Mouse (Mus musculus): Measurements from ENCODE around the gene Jam3. TPM values are rescaled to one million over a fixed set of nuclear protein-coding genes. Genes with fewer than 3 reads are reported as not detected.

Gene Jam3
- polyA plus RNA-seq, 1 experiment from 2014 or later: 94.7 TPM

DNA sequence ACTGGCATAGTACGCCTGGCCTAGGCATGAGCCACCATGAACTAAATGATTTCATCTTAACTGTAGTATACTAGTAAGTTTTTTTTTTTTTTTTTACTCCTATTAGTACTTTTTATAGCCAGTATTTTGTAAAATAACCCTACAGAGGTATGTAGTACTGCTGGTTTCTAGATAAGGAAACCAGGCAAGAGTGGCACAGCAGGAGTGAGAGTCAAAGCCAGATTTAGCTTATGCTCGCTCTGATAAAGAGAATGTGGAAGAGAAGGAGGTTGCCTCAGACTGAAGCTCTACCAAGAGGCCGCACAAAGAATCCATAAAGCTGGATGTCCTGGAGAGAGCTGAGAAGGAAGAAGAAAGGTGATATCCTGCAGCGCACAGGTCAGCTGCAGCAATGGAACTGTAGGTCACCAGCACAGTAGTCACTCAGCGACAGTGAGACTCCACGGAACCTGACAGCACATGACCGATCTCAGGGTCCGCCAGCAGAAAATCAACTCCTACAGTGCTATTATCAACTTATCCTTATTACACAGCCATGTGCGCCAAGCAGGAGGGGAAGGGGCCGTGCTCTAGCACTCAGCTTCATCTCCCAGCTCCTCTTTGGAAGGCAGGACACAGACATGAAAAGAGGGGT lies 14.7 kb downstream of the Jam3 start:
- Histone ChIP-seq H3K27ac (replicated peaks) (no peak overlapping the region), H3K9ac (no peak overlapping the region), H3K36me3 (peaks cover 14% of the 10 kb centered on the region), H3K4me3 (replicated peaks) (no peak overlapping the region), H3K4me2 (replicated peaks) (no peak overlapping the region), H3K27me3 (no peaks in the 10 kb centered on the region), H3K4me1 (no peaks in the 10 kb centered on the region), H3K9me3 (replicated peaks) (no peaks in the 10 kb centered on the region)
- no peak for ATAC-seq (ENCODE audit: insufficient number of reproducible peaks, low FRiP score, low TSS enrichment, low read depth)
- WGBS: 96% methylated on average over 10 of the region's 10 CpGs

DNA sequence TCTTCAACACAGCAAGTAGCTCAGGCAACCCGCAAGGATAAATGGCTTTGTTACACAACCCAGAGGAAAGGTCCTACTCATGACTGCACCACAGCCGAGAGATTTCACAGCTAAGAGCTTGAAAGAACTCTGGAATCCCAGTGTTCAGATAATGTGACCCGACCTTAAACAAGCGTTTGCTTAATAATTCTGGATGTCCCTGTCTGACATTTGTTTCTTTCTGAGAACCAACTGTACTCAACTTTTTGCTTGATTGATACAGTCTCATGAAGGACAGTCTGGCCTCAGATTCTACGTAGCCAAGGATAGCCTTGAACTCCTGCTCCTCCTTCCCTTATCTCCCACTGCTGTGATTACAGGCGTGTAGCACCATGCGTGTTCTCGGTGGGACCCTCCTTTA lies 18.6 kb downstream of the Jam3 start:
- H3K9me3 ChIP-seq (replicated peaks): no peaks in the 10 kb centered on the region
- H3K27ac ChIP-seq (replicated peaks): no peak overlapping the region
- H3K4me3 ChIP-seq (replicated peaks): no peak overlapping the region
- H3K9ac ChIP-seq: no peak overlapping the region
- H3K36me3 ChIP-seq: peaks cover 12% of the 10 kb centered on the region
- no peaks in the 10 kb centered on the region for H3K27me3 ChIP-seq
- ATAC-seq (ENCODE audit: insufficient number of reproducible peaks, low FRiP score, low TSS enrichment, low read depth): no peak
- WGBS: 86% methylated on average over 8 of the region's 8 CpGs
- no peak overlapping the region for H3K4me2 ChIP-seq (replicated peaks)
- H3K4me1 ChIP-seq: no peaks in the 10 kb centered on the region

- ATAC-seq (ENCODE audit: insufficient number of reproducible peaks, low FRiP score, low TSS enrichment, low read depth): no peak
- no peaks in the 10 kb centered on the region for H3K9me3 ChIP-seq (replicated peaks)
- no peaks in the 10 kb centered on the region for H3K4me1 ChIP-seq
- whole genome bisulfite sequencing: 88% methylated on average over 7 of the region's 7 CpGs
- H3K27me3 ChIP-seq: no peaks in the 10 kb centered on the region
- no peak overlapping the region for H3K27ac ChIP-seq (replicated peaks)
- no peak overlapping the region for H3K4me2 ChIP-seq (replicated peaks)
- H3K9ac ChIP-seq: no peak overlapping the region
- no peak overlapping the region for H3K4me3 ChIP-seq (replicated peaks)
- no peaks in the 10 kb centered on the region for H3K36me3 ChIP-seq
Measured at GRCm38 (mm10) chr9:27135372-27135771, 19.8 kb downstream of the Jam3 start.

- no peaks in the 10 kb centered on the region for H3K9me3 ChIP-seq (replicated peaks)
- H3K4me1 ChIP-seq: no peaks in the 10 kb centered on the region
- no peaks in the 10 kb centered on the region for H3K27me3 ChIP-seq
- no peak overlapping the region for H3K27ac ChIP-seq (replicated peaks)
- no peaks in the 10 kb centered on the region for H3K36me3 ChIP-seq
- no peak overlapping the region for H3K4me2 ChIP-seq (replicated peaks)
- WGBS: 70% methylated on average over 1 of the region's 1 CpGs
- no peak overlapping the region for H3K4me3 ChIP-seq (replicated peaks)
- H3K9ac ChIP-seq: no peak overlapping the region
- no peak for ATAC-seq (ENCODE audit: insufficient number of reproducible peaks, low FRiP score, low TSS enrichment, low read depth)
Measured at GRCm38 (mm10) chr9:27134410-27134809, 20.8 kb downstream of the Jam3 start.

DNA sequence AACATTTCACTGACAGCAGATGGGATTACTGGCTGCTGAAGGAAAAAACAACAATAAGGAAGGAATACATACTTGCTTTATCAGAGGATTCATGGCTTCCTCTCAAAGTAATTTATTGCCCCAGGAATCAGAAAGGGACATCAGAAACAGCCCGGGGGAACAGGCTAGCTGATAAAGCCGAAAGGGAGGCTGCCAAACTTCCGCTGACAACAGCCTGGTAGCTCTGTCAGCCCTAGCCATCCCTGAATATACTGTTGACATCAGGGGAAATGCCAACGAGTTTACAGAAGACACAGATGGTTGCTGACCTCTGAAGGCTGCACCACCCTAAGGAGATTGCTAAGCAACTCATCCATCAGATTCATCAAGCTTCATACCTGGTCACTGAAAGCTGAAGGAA lies 26.6 kb downstream of the Jam3 start:
- H3K27ac ChIP-seq (replicated peaks): no peak overlapping the region
- H3K9ac ChIP-seq: no peak overlapping the region
- H3K4me2 ChIP-seq (replicated peaks): no peak overlapping the region
- 82% methylated on average over 4 of the region's 4 CpGs for WGBS
- H3K36me3 ChIP-seq: no peaks in the 10 kb centered on the region
- ATAC-seq (ENCODE audit: insufficient number of reproducible peaks, low FRiP score, low TSS enrichment, low read depth): no peak
- no peak overlapping the region for H3K4me3 ChIP-seq (replicated peaks)
- no peaks in the 10 kb centered on the region for H3K27me3 ChIP-seq
- H3K4me1 ChIP-seq: no peaks in the 10 kb centered on the region
- no peaks in the 10 kb centered on the region for H3K9me3 ChIP-seq (replicated peaks)

DNA sequence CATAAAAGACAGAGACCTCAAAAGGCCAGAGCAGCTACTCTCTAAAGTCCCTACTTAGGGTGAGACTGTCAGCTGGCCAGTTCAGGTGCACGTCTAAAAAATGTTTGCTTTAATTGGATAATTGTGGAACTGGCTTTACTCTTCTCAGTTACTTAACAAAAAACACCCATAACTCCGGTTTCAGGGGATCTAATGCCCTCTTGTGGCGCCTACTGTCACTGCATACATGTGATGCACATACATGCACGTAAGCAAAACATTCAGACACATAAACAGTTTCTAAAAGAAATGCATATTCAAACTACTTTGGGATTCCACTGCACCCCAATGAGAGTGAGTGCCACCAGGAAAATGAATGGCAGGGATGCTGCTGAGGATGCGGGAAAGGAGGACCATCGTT lies 28.7 kb downstream of the Jam3 start:
- WGBS: 81% methylated on average over 6 of the region's 6 CpGs
- H3K4me3 ChIP-seq (replicated peaks): no peak overlapping the region

GRCm38 (mm10) chr9:27125450-27125849 lies 29.8 kb downstream of the Jam3 start:
- ATAC-seq (ENCODE audit: insufficient number of reproducible peaks, low FRiP score, low TSS enrichment, low read depth): no peak
- WGBS: 76% methylated on average over 6 of the region's 6 CpGs

More for the DNA sequence above, 28.7 kb downstream of the Jam3 start:
- ATAC-seq (ENCODE audit: insufficient number of reproducible peaks, low FRiP score, low TSS enrichment, low read depth): no peak
- Histone ChIP-seq H3K4me1 (no peaks in the 10 kb centered on the region), H3K36me3 (no peaks in the 10 kb centered on the region), H3K9ac (no peak overlapping the region), H3K9me3 (replicated peaks) (no peaks in the 10 kb centered on the region), H3K4me2 (replicated peaks) (no peak overlapping the region), H3K27ac (replicated peaks) (no peak overlapping the region), H3K27me3 (no peaks in the 10 kb centered on the region)

GRCm38 (mm10) chr9:27123947-27124346 lies 31.3 kb downstream of the Jam3 start:
- Histone ChIP-seq H3K27ac (replicated peaks) (no peak overlapping the region), H3K36me3 (no peaks in the 10 kb centered on the region), H3K9me3 (replicated peaks) (no peaks in the 10 kb centered on the region), H3K4me1 (no peaks in the 10 kb centered on the region), H3K4me3 (replicated peaks) (no peak overlapping the region), H3K4me2 (replicated peaks) (no peak overlapping the region), H3K27me3 (no peaks in the 10 kb centered on the region), H3K9ac (no peak overlapping the region)
- WGBS: 92% methylated on average over 2 of the region's 2 CpGs
- ATAC-seq (ENCODE audit: insufficient number of reproducible peaks, low FRiP score, low TSS enrichment, low read depth): no peak

More at GRCm38 (mm10) chr9:27125450-27125849, 29.8 kb downstream of the Jam3 start:
- H3K27ac ChIP-seq (replicated peaks): no peak overlapping the region
- H3K36me3 ChIP-seq: no peaks in the 10 kb centered on the region
- H3K9me3 ChIP-seq (replicated peaks): no peaks in the 10 kb centered on the region
- no peak overlapping the region for H3K4me2 ChIP-seq (replicated peaks)
- no peak overlapping the region for H3K9ac ChIP-seq
- H3K4me1 ChIP-seq: no peaks in the 10 kb centered on the region
- no peak overlapping the region for H3K4me3 ChIP-seq (replicated peaks)
- no peaks in the 10 kb centered on the region for H3K27me3 ChIP-seq

GRCm38 (mm10) chr9:27122963-27123362 lies 32.3 kb downstream of the Jam3 start:
- no peaks in the 10 kb centered on the region for H3K36me3 ChIP-seq
- H3K9me3 ChIP-seq (replicated peaks): no peaks in the 10 kb centered on the region
- WGBS: 84% methylated on average over 4 of the region's 4 CpGs
- no peak overlapping the region for H3K4me2 ChIP-seq (replicated peaks)
- no peaks in the 10 kb centered on the region for H3K27me3 ChIP-seq
- no peak overlapping the region for H3K9ac ChIP-seq
- ATAC-seq (ENCODE audit: insufficient number of reproducible peaks, low FRiP score, low TSS enrichment, low read depth): no peak
- no peak overlapping the region for H3K4me3 ChIP-seq (replicated peaks)
- H3K27ac ChIP-seq (replicated peaks): no peak overlapping the region
- no peaks in the 10 kb centered on the region for H3K4me1 ChIP-seq

GRCm38 (mm10) chr9:27122076-27122475 lies 33.1 kb downstream of the Jam3 start:
- 84% methylated on average over 4 of the region's 4 CpGs for WGBS
- no peak overlapping the region for H3K27ac ChIP-seq (replicated peaks)
- H3K36me3 ChIP-seq: no peaks in the 10 kb centered on the region
- no peaks in the 10 kb centered on the region for H3K4me1 ChIP-seq
- no peaks in the 10 kb centered on the region for H3K27me3 ChIP-seq
- no peaks in the 10 kb centered on the region for H3K9me3 ChIP-seq (replicated peaks)
- H3K9ac ChIP-seq: no peak overlapping the region
- no peak overlapping the region for H3K4me2 ChIP-seq (replicated peaks)
- no peak overlapping the region for H3K4me3 ChIP-seq (replicated peaks)
- ATAC-seq (ENCODE audit: insufficient number of reproducible peaks, low FRiP score, low TSS enrichment, low read depth): no peak

DNA sequence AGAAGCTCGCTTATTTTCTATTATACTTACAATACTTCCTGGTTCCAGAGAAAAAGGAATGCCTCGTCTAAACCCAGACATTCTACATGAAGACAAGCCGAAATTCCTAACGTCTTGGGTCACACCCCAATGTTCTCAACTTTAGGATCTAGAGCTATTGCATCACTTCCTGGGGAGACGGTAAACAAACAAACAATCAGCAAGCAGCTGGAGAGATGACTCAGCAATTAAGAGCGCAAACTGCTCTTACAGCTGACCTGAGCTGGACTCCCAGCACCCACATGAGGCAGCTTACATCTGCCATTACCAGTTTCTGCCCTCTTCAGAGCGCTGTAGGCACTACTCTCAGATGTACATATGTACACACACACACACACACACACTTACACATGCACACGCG lies 34.0 kb downstream of the Jam3 start:
- Histone ChIP-seq H3K9me3 (replicated peaks) (no peaks in the 10 kb centered on the region), H3K27ac (replicated peaks) (no peak overlapping the region), H3K36me3 (no peaks in the 10 kb centered on the region), H3K4me1 (no peaks in the 10 kb centered on the region), H3K4me3 (replicated peaks) (no peak overlapping the region), H3K9ac (no peak overlapping the region), H3K27me3 (no peaks in the 10 kb centered on the region), H3K4me2 (replicated peaks) (no peak overlapping the region)
- WGBS: 85% methylated on average over 9 of the region's 9 CpGs
- ATAC-seq (ENCODE audit: insufficient number of reproducible peaks, low FRiP score, low TSS enrichment, low read depth): no peak

- no peaks in the 10 kb centered on the region for H3K36me3 ChIP-seq
- H3K9ac ChIP-seq: no peak overlapping the region
- ATAC-seq (ENCODE audit: insufficient number of reproducible peaks, low FRiP score, low TSS enrichment, low read depth): no peak
- peaks cover 16% of the 10 kb centered on the region; the same call in 1 of the 2 replicates for H3K4me1 ChIP-seq
- WGBS: 80% methylated on average over 3 of the region's 3 CpGs
- no peak overlapping the region for H3K4me2 ChIP-seq (replicated peaks)
- no peak overlapping the region for H3K27ac ChIP-seq (replicated peaks)
- H3K9me3 ChIP-seq (replicated peaks): no peaks in the 10 kb centered on the region
- no peaks in the 10 kb centered on the region for H3K27me3 ChIP-seq
- H3K4me3 ChIP-seq (replicated peaks): no peak overlapping the region
Measured at GRCm38 (mm10) chr9:27111756-27112155, 43.5 kb downstream of the Jam3 start.
